Mouse (Mus musculus): ENCODE results near the gene Kcng1. TPM values are rescaled to one million over a fixed set of nuclear protein-coding genes. Genes with fewer than 3 reads are reported as not detected.

Kcng1 gene
- polyA plus RNA-seq, 1 experiment = 0.03 TPM

- peak overlapping the region; percentile 99 for H3K4me3 ChIP-seq (replicated peaks)
- H3K36me3 ChIP-seq (replicated peaks; ENCODE audit: low read length) = peaks cover 55% of the 10 kb centered on the region
- H3K27me3 ChIP-seq (replicated peaks) = no peaks in the 10 kb centered on the region
- H3K4me1 ChIP-seq = peaks cover 70% of the 10 kb centered on the region
- H3K9me3 ChIP-seq = no peaks in the 10 kb centered on the region
- no peak for TF ChIP-seq GATA1 (IDR thresholded peaks at IDR 0.05; ENCODE audit: borderline replicate concordance, low read length)
- no peak for TF ChIP-seq FLI1 (IDR thresholded peaks at IDR 0.05; ENCODE audit: low read length)
Measured at GRCm38 (mm10) chr2:168229116-168230025, 52.2 kb downstream of the Kcng1 start.

GRCm38 (mm10) chr2:168223326-168223725 is 58.2 kb downstream of the Kcng1 start:
- no peak for TF ChIP-seq FLI1 (IDR thresholded peaks at IDR 0.05; ENCODE audit: low read length)
- peaks cover 84% of the 10 kb centered on the region for H3K36me3 ChIP-seq (replicated peaks; ENCODE audit: low read length)
- peaks cover 64% of the 10 kb centered on the region for H3K4me1 ChIP-seq

DNA sequence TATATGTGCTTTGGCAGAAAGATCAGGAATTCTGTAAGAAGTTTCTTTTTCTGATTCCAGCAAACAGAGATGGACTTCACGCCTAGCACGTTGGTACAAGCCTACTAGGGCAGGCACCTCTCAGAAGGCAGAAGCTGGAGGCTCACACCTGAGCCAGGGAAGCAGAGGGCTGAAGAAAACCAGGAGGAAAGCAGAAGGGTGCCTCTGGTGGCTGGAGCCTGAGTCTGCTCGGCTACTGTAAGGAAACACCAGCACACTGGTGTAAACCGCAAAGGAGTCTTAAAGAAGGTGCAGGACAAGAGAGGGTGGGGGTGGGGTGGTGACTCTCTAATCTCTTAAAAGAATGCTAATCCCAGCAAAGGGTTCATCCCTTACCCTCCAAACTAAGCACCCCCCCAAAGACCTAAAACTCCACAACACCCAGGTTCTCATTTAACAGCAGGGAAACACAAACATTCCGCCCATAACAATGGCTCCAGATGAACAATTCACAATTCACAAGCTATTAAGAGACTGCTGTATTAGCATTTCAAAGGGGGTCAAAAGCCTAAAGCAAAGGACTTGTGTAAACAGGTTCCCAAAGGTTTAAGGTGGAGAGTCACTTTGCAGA is 67.6 kb downstream of the Kcng1 start:
- Histone ChIP-seq H3K4me1 (peaks cover 50% of the 10 kb centered on the region), H3K4me3 (replicated peaks) (no peak overlapping the region), H3K9me3 (no peaks in the 10 kb centered on the region), H3K27me3 (replicated peaks) (no peaks in the 10 kb centered on the region), H3K36me3 (replicated peaks; ENCODE audit: low read length) (peaks cover 95% of the 10 kb centered on the region)
- TF ChIP-seq FLI1 (IDR thresholded peaks at IDR 0.05; ENCODE audit: low read length) (no peak), GATA1 (IDR thresholded peaks at IDR 0.05; ENCODE audit: borderline replicate concordance, low read length) (no peak)

More at GRCm38 (mm10) chr2:168223326-168223725, 58.2 kb downstream of the Kcng1 start:
- Histone ChIP-seq H3K9me3 (no peaks in the 10 kb centered on the region), H3K27me3 (replicated peaks) (no peaks in the 10 kb centered on the region), H3K4me3 (replicated peaks) (no peak overlapping the region)

Other genes with a start within 250 kb of the Kcng1 start
- 1.4 and 1.8 TPM in 2 replicates for gene Pard6b, start 200.7 kb downstream of the Kcng1 start, polyA plus RNA-seq (2012; ENCODE audit: insufficient read depth, low replicate concordance)
- gene Adnp, start 74.6 kb downstream of the Kcng1 start, polyA plus RNA-seq (2012; ENCODE audit: insufficient read depth, low replicate concordance) = 9.5 and 14.3 TPM in 2 replicates
- not detected in 2 replicates for gene Gm20716, start 51.4 kb downstream of the Kcng1 start, polyA plus RNA-seq (2012; ENCODE audit: insufficient read depth, low replicate concordance)
- 34.7 and 155 TPM in 2 replicates for gene Dpm1, start 51.1 kb downstream of the Kcng1 start, polyA plus RNA-seq (2012; ENCODE audit: insufficient read depth, low replicate concordance)
- 10.5 and 36.4 TPM in 2 replicates for gene Mocs3, start 51.1 kb downstream of the Kcng1 start, polyA plus RNA-seq (2012; ENCODE audit: insufficient read depth, low replicate concordance)

Measured in megakaryocyte, embryonic 14.5 days (primary cell).